Mouse (Mus musculus) T-helper 17 cell (primary cell): Measurements from ENCODE around the gene Gm3336.

Source experiments
- in situ Hi-C, 2 experiments: fragments of 300-600 bp; cut with MboI, MseI; formaldehyde crosslinking; loops; 1 replicate in 1 of 2; 2 replicates in 1 of 2; pipeline ENCODE4 v1.15.1; 2025; ENCODE audit warnings: high pct_unique_total_duplicates in 2 of 2

Gene Gm3336

DNA sequence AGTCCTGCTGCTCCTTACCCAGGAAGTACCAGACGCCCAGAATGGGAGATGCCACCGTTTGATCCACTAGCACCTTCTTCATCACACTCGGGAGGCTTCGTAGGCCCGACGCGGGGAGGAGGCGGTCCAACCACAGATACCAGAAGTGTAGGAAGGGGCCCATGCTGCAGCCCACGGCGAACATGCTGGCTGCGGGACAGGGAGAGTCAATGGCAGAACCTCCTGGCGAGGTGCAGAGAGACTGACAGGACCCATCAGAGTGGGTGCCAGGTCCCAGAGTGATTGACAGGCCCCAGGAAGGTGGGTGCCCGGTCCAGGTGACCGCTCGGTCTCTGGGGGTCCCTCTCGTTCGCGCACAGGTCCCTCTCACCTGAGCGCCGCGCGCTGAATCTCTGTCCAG lies 42.0 kb downstream of the Gm3336 start:
- in situ Hi-C loops: loop anchor here in 1 of 2 experiments (10.0 kb wide), 1 partner anchor 1716 kb away; no protein-coding TSS in a partner anchor

DNA sequence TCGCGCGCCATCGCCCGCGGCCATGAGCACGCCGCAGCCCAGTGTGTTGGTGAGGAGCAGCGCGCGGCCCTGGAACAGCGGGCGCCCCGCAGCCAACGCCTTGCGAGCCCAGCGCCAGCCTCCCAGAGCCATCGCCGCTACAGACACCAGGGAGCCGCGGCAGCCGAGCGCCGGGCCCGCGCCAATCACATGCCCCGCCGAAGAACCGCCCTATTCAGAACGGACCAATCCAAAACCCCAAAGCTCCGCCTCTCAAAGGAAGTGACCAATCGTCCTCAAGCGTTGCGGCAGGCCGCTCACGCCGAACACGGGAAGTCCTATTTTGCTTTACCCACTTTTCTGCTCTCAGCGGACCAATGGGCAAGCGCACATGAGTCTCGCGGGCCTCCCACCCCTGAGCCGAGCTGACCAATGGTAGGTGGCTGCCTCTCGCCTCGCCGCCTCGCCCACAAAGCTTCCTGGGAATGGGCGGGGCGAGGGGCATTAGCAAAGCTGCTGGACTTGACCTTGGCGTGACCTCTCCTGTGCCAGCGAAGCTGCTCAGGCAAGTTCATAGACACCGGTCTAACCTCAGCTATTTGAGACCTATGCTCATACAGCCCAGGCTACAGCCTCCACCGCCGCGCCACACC lies 42.5 kb downstream of the Gm3336 start, which contains the start of gene Mpv17l2:
Mpv17l2 (minus strand) TSS at position 172 of the 632 bp plus-strand sequence.
- in situ Hi-C loops: loop anchor here in 1 of 2 experiments (10.0 kb wide), 1 partner anchor 1716 kb away; no protein-coding TSS in a partner anchor

DNA sequence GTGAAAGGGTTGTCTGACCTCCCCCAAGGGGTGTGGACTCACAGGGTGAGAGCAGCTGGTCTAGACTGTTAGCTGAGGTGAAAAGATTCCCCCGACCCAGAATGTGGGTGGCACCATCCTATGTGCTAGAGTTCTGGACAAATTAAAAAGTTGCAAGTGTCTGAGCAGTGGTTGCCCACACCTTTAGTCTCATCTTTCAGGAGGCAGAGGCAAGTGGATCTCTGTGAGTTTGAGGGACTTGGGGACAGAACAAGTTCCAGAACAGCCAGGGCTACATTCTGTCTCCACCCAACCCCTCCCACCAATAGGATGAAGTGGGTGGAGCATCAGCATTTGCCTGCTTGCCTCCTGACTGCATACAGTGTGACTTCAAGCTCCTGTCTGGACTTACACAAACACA lies 43.8 kb downstream of the Gm3336 start:
- in situ Hi-C loops: loop anchor here in 1 of 2 experiments (10.0 kb wide), 1 partner anchor 1717 kb away; no protein-coding TSS in a partner anchor

DNA sequence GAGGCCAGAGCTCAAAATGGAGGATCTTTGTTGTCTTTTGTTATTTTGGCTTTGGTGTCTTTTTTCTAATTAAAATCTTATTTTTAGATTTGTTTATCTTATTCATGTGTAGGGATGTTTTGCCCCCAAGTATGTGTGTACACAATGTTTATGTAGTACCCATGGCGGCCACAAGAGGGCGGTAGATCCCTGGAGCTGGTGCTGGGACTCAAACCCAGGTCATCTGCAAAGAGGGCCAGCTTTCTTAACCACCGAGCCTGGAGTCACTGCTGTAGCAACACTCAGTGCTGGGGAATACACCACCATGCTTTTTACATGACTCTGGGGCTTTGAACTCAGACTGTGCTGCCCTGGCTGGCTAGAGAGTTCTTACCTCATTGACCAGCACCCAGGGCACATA lies 45.0 kb downstream of the Gm3336 start:
- in situ Hi-C loops: loop anchor here in 1 of 2 experiments (10.0 kb wide), 1 partner anchor 1719 kb away; no protein-coding TSS in a partner anchor

DNA sequence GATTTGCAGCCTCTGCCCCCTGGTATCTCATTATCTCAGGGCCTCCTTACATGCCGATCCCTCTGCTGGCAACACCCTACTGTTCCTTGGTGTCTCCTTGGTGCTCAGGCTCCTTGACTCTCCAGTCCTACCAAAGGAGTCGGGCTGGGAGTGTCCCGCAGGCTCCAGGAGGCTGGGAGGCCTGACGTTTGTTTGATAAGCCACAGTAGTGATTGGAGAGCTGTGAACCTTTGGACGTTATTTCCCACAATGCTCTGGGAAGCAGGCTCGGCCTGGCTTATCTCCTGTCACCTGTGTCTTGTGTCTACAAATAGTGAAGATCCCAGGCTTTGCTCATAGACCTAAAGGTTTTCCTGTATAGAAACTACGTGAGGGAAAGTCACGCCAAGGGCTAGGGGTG lies 45.7 kb downstream of the Gm3336 start:
- in situ Hi-C loops: loop anchor here in 1 of 2 experiments (10.0 kb wide), 1 partner anchor 1719 kb away; no protein-coding TSS in a partner anchor

DNA sequence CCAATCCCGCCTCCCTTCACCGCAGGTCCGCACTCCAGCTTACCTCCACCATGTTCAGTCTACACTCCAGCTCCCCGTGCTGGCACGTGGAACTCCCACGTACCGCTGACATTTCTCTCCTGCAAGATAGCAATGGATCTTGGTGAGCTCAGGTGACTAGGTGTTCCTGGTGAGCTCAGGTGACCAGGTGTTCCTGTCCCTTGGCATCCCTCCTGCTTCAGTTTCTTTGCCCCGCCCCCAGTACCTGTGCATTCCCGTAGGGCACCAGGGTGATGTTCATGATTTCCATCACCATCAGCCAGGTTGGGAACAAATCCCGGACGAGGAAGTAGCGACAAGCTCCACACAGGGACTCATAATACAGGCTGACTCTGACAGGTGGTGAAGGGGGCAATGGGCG lies 46.3 kb downstream of the Gm3336 start:
- in situ Hi-C loops: loop anchor here (5.0 to 10.0 kb wide), 2 partner anchors 78 to 1720 kb away; no protein-coding TSS in a partner anchor

DNA sequence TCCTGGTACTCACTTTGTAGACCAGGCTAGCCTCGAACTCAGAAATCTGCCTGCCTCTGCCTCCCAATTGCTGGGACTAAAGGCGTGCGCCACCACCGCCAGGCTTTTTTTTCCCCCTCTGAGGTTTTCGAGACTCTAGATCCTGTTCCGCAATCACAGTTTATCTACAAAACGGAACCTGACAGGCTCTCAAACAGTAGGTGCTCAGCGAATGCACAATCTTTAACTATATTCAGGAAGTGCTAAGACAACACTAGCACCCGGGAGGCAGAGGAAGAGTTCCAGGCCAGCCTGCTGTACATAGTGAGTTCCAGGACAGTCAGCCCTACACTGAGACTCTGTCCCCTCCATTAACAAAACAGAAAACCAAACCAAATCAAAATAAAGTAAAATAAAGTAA lies 47.0 kb downstream of the Gm3336 start:
- in situ Hi-C loops: loop anchor here (5.0 to 10.0 kb wide), 2 partner anchors 77 to 1721 kb away; no protein-coding TSS in a partner anchor

DNA sequence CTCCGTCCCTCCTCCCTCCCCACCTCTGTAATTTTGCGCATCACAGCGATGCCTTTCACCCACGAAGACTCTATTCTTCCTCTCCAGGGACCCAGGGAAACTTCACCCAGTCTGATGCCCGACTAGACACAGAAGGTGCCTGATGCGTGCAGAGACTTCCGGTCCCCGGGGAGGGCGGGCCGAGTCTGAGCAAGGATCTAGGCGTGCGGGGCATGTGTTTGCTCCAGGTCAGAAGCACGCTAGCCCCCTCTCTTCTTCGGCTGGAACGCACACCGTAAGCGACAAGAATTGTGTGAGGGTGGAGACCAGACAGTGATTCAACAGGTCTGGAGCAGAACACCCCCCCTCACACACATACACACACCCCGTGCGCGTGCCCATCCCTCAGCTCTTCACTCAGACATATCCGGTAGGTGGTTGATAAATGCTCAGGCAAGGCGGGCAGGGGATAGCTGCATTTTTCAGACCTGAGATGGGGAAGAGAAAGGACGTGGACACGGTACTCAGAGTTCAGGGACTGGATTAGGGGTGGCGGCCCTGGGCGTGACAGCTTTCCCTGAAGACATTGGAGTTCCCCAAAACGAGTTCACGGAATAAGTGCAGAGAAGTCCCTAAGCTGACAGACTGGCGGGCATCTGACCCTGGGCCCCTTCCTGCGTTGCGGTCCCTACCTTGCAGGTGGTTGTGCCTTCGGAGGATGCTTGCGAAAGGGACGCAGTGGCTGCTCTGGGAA lies 47.7 kb downstream of the Gm3336 start:
- in situ Hi-C loops: loop anchor here (5.0 to 10.0 kb wide), 2 partner anchors 76 to 1721 kb away; no protein-coding TSS in a partner anchor

DNA sequence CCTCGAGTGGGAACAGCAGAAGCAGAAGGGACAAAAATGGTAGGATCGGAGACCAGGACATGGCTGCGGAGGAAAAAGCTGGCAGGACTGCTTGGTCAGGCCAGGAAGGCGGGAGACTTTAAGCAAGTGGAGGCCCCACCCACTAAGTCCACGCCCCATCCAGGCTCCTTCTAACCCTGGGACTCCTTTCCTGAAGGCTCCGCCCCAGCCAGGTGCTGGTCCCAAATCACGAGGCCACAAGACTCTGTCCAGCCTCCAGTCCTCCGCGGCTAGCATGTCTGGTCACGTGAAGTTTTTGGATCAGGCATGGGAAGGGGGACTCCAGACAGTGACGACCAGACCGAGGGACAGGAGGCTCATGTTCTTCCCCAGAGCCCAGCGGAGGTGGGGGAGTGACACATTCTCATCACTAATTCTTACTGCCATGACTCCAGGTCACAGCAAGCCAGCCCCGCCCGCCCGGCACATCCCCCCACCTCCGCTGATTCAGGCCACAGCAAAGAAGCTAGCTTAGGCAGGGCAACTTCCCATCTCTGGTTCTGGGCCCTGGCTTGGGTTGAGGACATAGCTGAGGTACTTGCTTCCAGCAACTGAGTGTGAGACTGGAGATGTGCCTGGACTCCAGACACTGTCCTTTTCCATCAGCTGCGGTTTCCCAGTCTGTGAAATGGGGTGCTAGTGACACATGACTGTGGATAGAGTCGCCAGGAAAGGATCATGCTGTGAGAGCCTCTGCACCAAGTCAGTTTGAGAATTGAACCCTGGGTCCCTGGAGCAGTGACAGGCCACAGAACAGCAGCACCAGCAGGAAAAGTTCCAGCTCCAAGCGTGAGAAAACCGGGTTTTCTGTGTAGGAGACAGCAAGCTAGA lies 48.5 kb downstream of the Gm3336 start:
- in situ Hi-C loops: loop anchor here (5.0 to 10.0 kb wide), 2 partner anchors 75 to 1722 kb away; no protein-coding TSS in a partner anchor

DNA sequence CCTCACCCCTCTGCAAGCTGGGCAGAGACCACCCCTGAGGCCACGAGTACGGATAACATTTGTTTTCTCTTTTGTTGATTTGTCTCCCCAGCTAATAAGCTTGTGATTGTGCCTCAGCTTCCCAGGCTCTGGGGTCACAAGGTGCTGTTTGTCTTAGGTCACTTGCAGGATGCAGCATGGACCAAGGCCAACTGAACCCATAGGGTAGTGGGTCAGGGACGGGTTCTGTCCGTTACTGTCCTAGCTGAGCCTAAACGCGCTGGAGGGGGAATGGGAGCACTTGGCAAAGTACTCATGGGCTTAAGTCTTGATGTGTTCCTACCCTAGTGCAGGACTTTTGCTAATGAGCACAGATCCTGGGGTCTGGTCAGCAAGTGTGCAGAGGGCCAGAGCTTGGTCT lies 49.2 kb downstream of the Gm3336 start:
- in situ Hi-C loops: loop anchor here (5.0 to 10.0 kb wide), 2 partner anchors 75 to 1723 kb away; no protein-coding TSS in a partner anchor

DNA sequence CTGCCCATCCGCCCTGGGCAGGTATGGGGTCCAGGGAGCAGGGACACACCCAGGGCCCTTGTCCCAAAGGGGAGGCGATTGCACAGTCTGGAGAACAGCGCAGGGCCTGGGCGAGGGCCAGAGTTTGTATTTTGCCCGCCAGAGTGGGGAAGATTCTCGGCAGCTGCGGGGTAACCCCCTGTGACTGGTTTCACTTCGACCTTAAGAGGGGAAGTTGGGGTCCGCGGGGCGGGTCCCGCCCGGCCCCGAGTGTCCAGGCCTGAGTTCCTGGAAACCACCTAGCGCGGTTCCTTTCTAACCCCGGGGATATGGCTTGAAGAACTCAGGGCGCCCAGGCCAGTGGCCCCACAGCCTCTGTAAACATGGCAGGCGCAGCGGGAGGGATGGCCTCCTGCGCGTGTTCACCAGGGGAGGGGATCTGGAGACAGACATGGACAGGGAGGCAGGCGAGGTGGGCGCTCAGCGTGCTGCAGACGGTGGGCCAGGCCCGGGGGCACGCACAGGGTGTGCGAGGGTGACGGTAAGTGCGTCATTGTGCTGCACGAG lies 50.0 kb downstream of the Gm3336 start:
- in situ Hi-C loops: loop anchor here (5.0 to 10.0 kb wide), 2 partner anchors 74 to 1724 kb away; no protein-coding TSS in a partner anchor

DNA sequence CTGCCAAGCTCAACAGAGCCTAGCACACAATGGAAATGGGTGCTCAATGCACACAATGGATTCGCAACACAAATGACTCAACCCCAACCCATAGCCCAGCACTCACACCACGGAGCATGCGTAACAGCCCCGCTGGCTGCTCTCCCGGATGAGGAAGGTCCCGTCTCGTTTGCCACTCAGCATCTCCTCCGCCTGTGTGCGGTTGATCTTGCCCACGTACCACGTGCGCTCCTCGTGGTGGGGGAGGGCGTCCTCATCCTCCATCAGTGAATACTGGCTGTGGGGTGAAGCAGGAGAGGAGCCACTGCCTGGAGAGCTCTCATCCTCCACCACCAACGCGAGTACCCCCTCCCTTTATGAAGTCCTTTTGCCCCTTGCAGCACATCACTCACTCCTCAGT lies 50.6 kb downstream of the Gm3336 start:
- in situ Hi-C loops: loop anchor here (5.0 to 10.0 kb wide), 2 partner anchors 73 to 1724 kb away; no protein-coding TSS in a partner anchor

DNA sequence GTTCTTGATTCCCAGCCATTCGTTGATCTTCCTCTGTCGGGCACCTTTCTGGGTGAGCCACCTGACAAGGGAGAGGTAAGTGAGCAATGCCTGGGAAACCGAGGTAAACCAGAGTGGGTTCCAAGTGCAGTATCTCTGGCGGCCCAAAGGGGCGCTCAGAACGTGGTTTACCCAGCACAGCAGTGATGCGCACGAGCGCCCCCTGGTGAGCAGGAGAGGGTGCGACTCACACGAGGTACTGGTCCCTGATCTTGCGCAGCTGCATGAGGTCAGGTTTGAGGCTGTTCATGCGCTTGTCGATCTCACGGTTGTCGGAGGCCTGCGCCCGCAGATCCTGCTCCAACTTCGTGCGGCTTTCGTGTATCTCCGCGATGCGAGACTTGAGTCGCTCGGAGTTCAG lies 51.0 kb downstream of the Gm3336 start:
- in situ Hi-C loops: loop anchor here (5.0 to 10.0 kb wide), 2 partner anchors 73 to 1725 kb away; no protein-coding TSS in a partner anchor

DNA sequence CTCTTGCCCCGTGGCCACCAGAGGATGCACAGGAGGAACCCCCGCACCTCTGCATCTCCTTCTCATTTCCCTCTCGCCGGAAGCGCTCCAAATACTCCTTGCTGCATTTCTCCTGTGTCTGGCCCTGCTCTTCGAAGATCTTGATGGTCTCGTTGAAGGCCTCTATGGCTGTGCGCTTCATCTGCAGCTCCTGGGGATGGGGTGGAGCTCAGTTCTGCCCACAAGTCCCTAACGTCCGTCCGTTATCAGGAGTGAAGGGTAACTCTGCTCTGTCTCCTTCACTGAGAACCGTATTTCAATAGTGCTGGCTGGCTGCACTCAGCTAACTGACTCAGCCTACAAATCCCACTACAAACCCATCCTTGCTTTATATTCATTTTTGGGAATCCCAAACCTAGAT lies 51.5 kb downstream of the Gm3336 start:
- in situ Hi-C loops: loop anchor here (5.0 to 10.0 kb wide), 2 partner anchors 72 to 1725 kb away; no protein-coding TSS in a partner anchor

DNA sequence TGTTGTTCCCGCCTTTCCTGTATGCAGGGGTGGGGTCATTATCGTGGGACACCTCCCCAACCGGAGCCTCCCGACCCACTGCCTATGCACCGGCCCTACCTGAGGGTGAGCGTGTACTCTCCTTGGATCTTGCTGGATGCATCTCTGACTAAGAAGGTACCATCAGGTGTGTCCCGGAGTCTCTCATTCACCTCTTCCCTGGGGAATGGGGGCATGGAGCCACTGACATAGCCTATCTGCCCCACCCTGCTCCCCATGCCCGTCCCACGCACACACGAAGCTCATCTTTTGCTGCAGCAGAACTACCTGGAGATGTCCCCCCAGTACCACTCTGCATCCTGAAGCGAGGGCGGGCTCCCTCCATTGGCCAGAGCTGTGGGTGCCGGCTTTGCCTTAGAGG lies 52.4 kb downstream of the Gm3336 start:
- in situ Hi-C loops: no loop called here

DNA sequence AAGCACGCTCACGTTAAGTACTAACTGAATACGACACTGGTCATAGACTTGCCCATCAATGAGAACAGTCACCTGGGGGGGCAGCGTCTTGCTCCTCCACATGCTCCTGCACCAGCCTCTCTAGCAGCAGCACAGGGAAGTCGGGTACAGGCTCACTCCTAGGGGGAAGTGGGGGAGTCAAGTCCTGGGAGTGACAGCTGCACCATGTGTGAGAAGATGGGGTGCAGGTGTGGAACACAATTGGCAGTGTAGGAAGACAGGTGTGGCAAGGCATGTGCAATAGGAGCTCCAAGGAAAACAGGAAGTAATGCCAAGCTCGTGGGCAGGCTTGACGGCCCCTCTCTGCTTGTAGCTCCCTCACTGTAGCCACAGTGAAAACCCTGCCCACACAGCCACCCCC lies 52.9 kb downstream of the Gm3336 start:
- in situ Hi-C loops: no loop called here

DNA sequence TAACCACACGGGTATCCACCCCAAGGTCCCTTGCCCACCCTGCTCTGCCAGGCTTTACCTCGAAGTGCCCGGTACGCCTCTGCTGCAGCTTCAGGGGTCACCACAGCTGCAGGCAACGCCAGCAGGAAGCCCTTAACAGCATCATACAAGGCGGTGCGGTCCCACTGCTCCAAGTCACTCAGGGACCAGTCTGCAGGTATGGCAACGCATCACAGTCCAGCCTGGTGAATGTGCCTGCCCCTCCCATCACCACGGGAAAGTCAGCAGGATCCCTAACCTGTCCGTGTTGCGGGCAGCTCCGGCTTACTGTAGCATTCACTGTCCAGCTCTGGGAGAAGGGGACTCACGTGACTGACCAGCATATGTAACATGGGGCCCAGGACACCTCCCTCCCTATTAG lies 53.7 kb downstream of the Gm3336 start:
- in situ Hi-C loops: no loop called here
